Mouse (Mus musculus): ENCODE data around the gene Gm20388. TPM values are rescaled to one million over a fixed set of nuclear protein-coding genes. Genes with fewer than 3 reads are reported as not detected.
"Not testable (repeated sequence)": the region's sequence is repeated elsewhere in the genome, so short reads cannot be mapped to it uniquely, and the experiment has no call there.

Gm20388 gene
- polyA plus RNA-seq, 1 experiment = 49.7 TPM

- Histone ChIP-seq H3K4me3 (ENCODE audit: insufficient read depth, low read depth, low read length) (peak within 1 kb of the TSS; percentile 88), H3K36me3 (ENCODE audit: control insufficient read depth, insufficient read depth, low read length) (no peaks in the 10 kb centered on the region), H3K27ac (ENCODE audit: insufficient read depth, low read depth, low read length) (peak within 1 kb of the TSS; percentile 75), H3K27me3 (replicated peaks; ENCODE audit: control insufficient read depth, insufficient read depth, low read length) (no peaks in the 10 kb centered on the region), H3K4me1 (ENCODE audit: control insufficient read depth, insufficient read depth, low read length) (peaks cover 16% of the 10 kb centered on the region)
- under 1% methylated on average over 94 of the region's 94 CpGs for WGBS
- peak; percentile 96 for DNase-seq
- TF ChIP-seq CTCF (conservative IDR thresholded peaks at IDR 0.05; ENCODE audit: insufficient read depth, insufficient read length, low read depth, low read length) (no peak), POLR2A (IDR thresholded peaks at IDR 0.05; ENCODE audit: low read depth, low read length) (no peak)
Measured at GRCm38 (mm10) chr8:121590203-121591177, 1679.8 kb downstream of the Gm20388 start, which contains the start of gene Map1lc3b. Gene Map1lc3b, plus strand, starts transcription at chr8:121590361.

GRCm38 (mm10) chr8:121591178-121592066 is 1680.8 kb downstream of the Gm20388 start:
- Histone ChIP-seq H3K36me3 (ENCODE audit: control insufficient read depth, insufficient read depth, low read length) (no peaks in the 10 kb centered on the region), H3K4me3 (ENCODE audit: insufficient read depth, low read depth, low read length) (peak overlapping the region; percentile 88), H3K27ac (ENCODE audit: insufficient read depth, low read depth, low read length) (peak overlapping the region; percentile 75; the same call in 1 of the 2 replicates), H3K27me3 (replicated peaks; ENCODE audit: control insufficient read depth, insufficient read depth, low read length) (no peaks in the 10 kb centered on the region), H3K4me1 (ENCODE audit: control insufficient read depth, insufficient read depth, low read length) (peaks cover 16% of the 10 kb centered on the region)
- TF ChIP-seq CTCF (conservative IDR thresholded peaks at IDR 0.05; ENCODE audit: insufficient read depth, insufficient read length, low read depth, low read length) = peak; percentile 46
- TF ChIP-seq POLR2A (IDR thresholded peaks at IDR 0.05; ENCODE audit: low read depth, low read length) = no peak
- 10% methylated on average over 20 of the region's 20 CpGs for WGBS
- DNase-seq = peak; percentile 66

- WGBS = 88% methylated on average over 5 of the region's 5 CpGs
- no peak for DNase-seq
- TF ChIP-seq POLR2A (IDR thresholded peaks at IDR 0.05; ENCODE audit: low read depth, low read length) (no peak), CTCF (conservative IDR thresholded peaks at IDR 0.05; ENCODE audit: insufficient read depth, insufficient read length, low read depth, low read length) (no peak)
- Histone ChIP-seq H3K27ac (ENCODE audit: insufficient read depth, low read depth, low read length) (no peak overlapping the region), H3K36me3 (ENCODE audit: control insufficient read depth, insufficient read depth, low read length) (0 out of 2 replicates have a peak, but pooled peaks cover 1% of the 10 kb centered on the region), H3K27me3 (replicated peaks; ENCODE audit: control insufficient read depth, insufficient read depth, low read length) (no peaks in the 10 kb centered on the region), H3K4me1 (ENCODE audit: control insufficient read depth, insufficient read depth, low read length) (peaks cover 16% of the 10 kb centered on the region), H3K4me3 (ENCODE audit: insufficient read depth, low read depth, low read length) (no peak overlapping the region)
Measured at GRCm38 (mm10) chr8:121593293-121593692, 1682.7 kb downstream of the Gm20388 start.

GRCm38 (mm10) chr8:121593983-121594382 is 1683.3 kb downstream of the Gm20388 start:
- no peak overlapping the region for H3K27ac ChIP-seq (ENCODE audit: insufficient read depth, low read depth, low read length)
- peak; percentile 87 for DNase-seq
- 45% methylated on average over 9 of the region's 9 CpGs for WGBS

GRCm38 (mm10) chr8:121597492-121597891 is 1686.9 kb downstream of the Gm20388 start:
- not testable (repeated sequence) for H3K36me3 ChIP-seq (ENCODE audit: control insufficient read depth, insufficient read depth, low read length); H3K4me3 ChIP-seq (ENCODE audit: insufficient read depth, low read depth, low read length); H3K27ac ChIP-seq (ENCODE audit: insufficient read depth, low read depth, low read length); H3K4me1 ChIP-seq (ENCODE audit: control insufficient read depth, insufficient read depth, low read length); H3K27me3 ChIP-seq (replicated peaks; ENCODE audit: control insufficient read depth, insufficient read depth, low read length); DNase-seq
- 41% methylated on average over 2 of the region's 2 CpGs for WGBS

More at GRCm38 (mm10) chr8:121593983-121594382, 1683.3 kb downstream of the Gm20388 start:
- Histone ChIP-seq H3K36me3 (ENCODE audit: control insufficient read depth, insufficient read depth, low read length) (0 out of 2 replicates have a peak, but pooled peaks cover 1% of the 10 kb centered on the region), H3K4me1 (ENCODE audit: control insufficient read depth, insufficient read depth, low read length) (peaks cover 16% of the 10 kb centered on the region), H3K4me3 (ENCODE audit: insufficient read depth, low read depth, low read length) (no peak overlapping the region), H3K27me3 (replicated peaks; ENCODE audit: control insufficient read depth, insufficient read depth, low read length) (no peaks in the 10 kb centered on the region)
- no peak for TF ChIP-seq CTCF (conservative IDR thresholded peaks at IDR 0.05; ENCODE audit: insufficient read depth, insufficient read length, low read depth, low read length)
- TF ChIP-seq POLR2A (IDR thresholded peaks at IDR 0.05; ENCODE audit: low read depth, low read length) = no peak

GRCm38 (mm10) chr8:121598190-121598589 is 1687.5 kb downstream of the Gm20388 start:
- 91% methylated on average over 7 of the region's 7 CpGs for WGBS
- Histone ChIP-seq H3K4me3 (ENCODE audit: insufficient read depth, low read depth, low read length) (no peak overlapping the region), H3K36me3 (ENCODE audit: control insufficient read depth, insufficient read depth, low read length) (peaks cover 3% of the 10 kb centered on the region; the same call in 1 of the 2 replicates), H3K27me3 (replicated peaks; ENCODE audit: control insufficient read depth, insufficient read depth, low read length) (no peaks in the 10 kb centered on the region), H3K27ac (ENCODE audit: insufficient read depth, low read depth, low read length) (no peak overlapping the region), H3K4me1 (ENCODE audit: control insufficient read depth, insufficient read depth, low read length) (no peaks in the 10 kb centered on the region)
- no peak for DNase-seq
- TF ChIP-seq POLR2A (IDR thresholded peaks at IDR 0.05; ENCODE audit: low read depth, low read length) (no peak), CTCF (conservative IDR thresholded peaks at IDR 0.05; ENCODE audit: insufficient read depth, insufficient read length, low read depth, low read length) (no peak)

All from kidney, adult 2 months (tissue).